Mouse (Mus musculus) T-cell, adult 66 days (primary cell): Measurements from ENCODE around the gene Trim33. TPM values are rescaled to one million over a fixed set of nuclear protein-coding genes. Genes with fewer than 3 reads are reported as not detected.

Experiments
- total RNA-seq, 2 experiments: library from RNA; stranded (reverse); gene quantifications; 3 replicates in 1 of 2; 4 replicates in 1 of 2; pipeline ENCODE4 v1.2.4; 2023

Gene Trim33
- total RNA-seq, result 10 to 100 TPM; 82.6 to 82.7 TPM

GRCm38 (mm10) chr3:103279182-103280149 is at the start of gene Trim33:
TSS of gene Trim33 (plus strand) at chr3:103279293.

Other genes with a start within 250 kb of the Trim33 start
- gene Nras, start 221.0 kb upstream of the Trim33 start, total RNA-seq, result 100 to 1,000 TPM; 110 to 122 TPM
- 10 to 100 TPM in 1 of 2 experiments, 1 to 10 TPM in 1; 9.4 to 10.0 TPM for gene Ampd1, start 205.3 kb upstream of the Trim33 start, total RNA-seq
- gene Dennd2c, start 176.7 kb upstream of the Trim33 start, total RNA-seq, result 1 to 10 TPM; 2.3 to 2.6 TPM
- 100 to 1,000 TPM in 1 of 2 experiments, 10 to 100 TPM in 1; 99.1 to 106 TPM for gene Bcas2, start 107.6 kb upstream of the Trim33 start, total RNA-seq